In the genomic region with DNA sequence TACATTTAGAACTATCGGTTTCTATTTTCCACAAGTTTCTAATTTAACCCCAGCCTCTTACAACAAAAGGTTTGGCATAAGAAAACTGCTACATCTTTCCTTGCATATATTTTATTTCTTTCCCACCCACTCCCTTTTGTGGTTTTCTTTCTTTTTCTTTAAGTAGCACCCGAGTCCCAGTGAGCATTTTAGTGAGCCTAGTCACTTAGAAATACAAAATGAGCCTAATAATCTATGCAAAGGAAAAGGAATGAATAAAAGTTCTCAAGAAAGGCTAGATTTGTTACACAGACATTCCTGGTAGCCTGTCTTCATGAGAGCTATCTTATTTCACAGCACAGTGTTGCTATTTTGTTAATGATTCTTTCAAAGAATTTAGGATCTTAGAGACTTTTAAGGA, we compare ENCODE assay signal across 18 mouse cellular contexts. TPM values are rescaled to one million over a fixed set of nuclear protein-coding genes. Genes with fewer than 3 reads are reported as not detected.
DNase-seq lines count a peak whose midpoint lies in the region; ATAC-seq lines count a peak whose summit lies in the region.
"Had no signal": no experiment of that assay in that cellular context is flagged by ENCODE, and none has a peak within 500 bp of the region (broad histone marks: within the 10 kb centered on the region; RNA-seq: fewer than 3 reads in every experiment).

No protein-coding gene starts in this region.

- 39% methylated on average over 2 of the region's 2 CpGs for WGBS in midbrain, embryonic 13.5 days
- 70% methylated on average over 2 of the region's 2 CpGs for WGBS in midbrain, embryonic 10.5 days
- WGBS in forebrain, embryonic 12.5 days, result 26% methylated on average over 2 of the region's 2 CpGs
- 30% methylated on average over 2 of the region's 2 CpGs for WGBS in hindbrain, embryonic 16.5 days
- whole genome bisulfite sequencing in heart, embryonic 12.5 days, result 69% methylated on average over 2 of the region's 2 CpGs
- 61% methylated on average over 2 of the region's 2 CpGs for WGBS in heart, embryonic 11.5 days (ENCODE audit: insufficient replicate concordance)

- no peak overlapping the region; the same call in 1 of the 2 replicates for H3K9ac ChIP-seq in midbrain, embryonic 13.5 days (replicated peaks)
- no peak overlapping the region for H3K9ac ChIP-seq in forebrain, embryonic 12.5 days
- H3K9ac ChIP-seq in hindbrain, embryonic 16.5 days (ENCODE audit: low read depth, low read length), result no peak overlapping the region
- H3K9ac ChIP-seq in heart, embryonic 12.5 days, result no peak overlapping the region
- H3K9ac ChIP-seq in heart, embryonic 11.5 days (ENCODE audit: low read depth, low read length), result no peak overlapping the region
- H3K9ac ChIP-seq: heart, embryonic 13.5 days; liver, embryonic 13.5 days; lung, embryonic 15.5 days; stomach, embryonic 15.5 days had no signal

- no peaks in the 10 kb centered on the region for H3K9me3 ChIP-seq in midbrain, embryonic 13.5 days
- H3K9me3 ChIP-seq in midbrain, embryonic 10.5 days (replicated peaks), result no peaks in the 10 kb centered on the region
- no peaks in the 10 kb centered on the region for H3K9me3 ChIP-seq in forebrain, embryonic 12.5 days
- H3K9me3 ChIP-seq in hindbrain, embryonic 16.5 days (ENCODE audit: control insufficient read depth, low read length), result no peaks in the 10 kb centered on the region
- no peaks in the 10 kb centered on the region for H3K9me3 ChIP-seq in heart, embryonic 12.5 days (replicated peaks)
- H3K9me3 ChIP-seq in heart, embryonic 11.5 days (replicated peaks; ENCODE audit: control insufficient read depth, low read length), result no peaks in the 10 kb centered on the region
- H3K9me3 ChIP-seq: heart, embryonic 13.5 days; liver, embryonic 13.5 days; lung, embryonic 15.5 days; stomach, embryonic 15.5 days had no signal

- peak overlapping the region; percentile 42 for H3K4me2 ChIP-seq in midbrain, embryonic 13.5 days (replicated peaks)
- H3K4me2 ChIP-seq in forebrain, embryonic 12.5 days, result peak overlapping the region; percentile 34; the same call in 1 of the 2 replicates
- H3K4me2 ChIP-seq in hindbrain, embryonic 16.5 days (ENCODE audit: low read length), result peak overlapping the region; percentile 55
- no peak overlapping the region for H3K4me2 ChIP-seq in heart, embryonic 12.5 days
- H3K4me2 ChIP-seq in heart, embryonic 11.5 days, result no peak overlapping the region
- H3K4me2 ChIP-seq: heart, embryonic 13.5 days; liver, embryonic 13.5 days; lung, embryonic 15.5 days; stomach, embryonic 15.5 days had no signal

- H3K27me3 ChIP-seq in midbrain, embryonic 13.5 days, result no peaks in the 10 kb centered on the region
- H3K27me3 ChIP-seq in midbrain, embryonic 10.5 days (ENCODE audit: low read depth, poor library complexity, severe bottlenecking), result peaks cover 37% of the 10 kb centered on the region
- no peaks in the 10 kb centered on the region for H3K27me3 ChIP-seq in forebrain, embryonic 12.5 days
- H3K27me3 ChIP-seq in hindbrain, embryonic 16.5 days (replicated peaks; ENCODE audit: control insufficient read depth, insufficient read depth, low read length), result no peaks in the 10 kb centered on the region
- peaks cover 20% of the 10 kb centered on the region for H3K27me3 ChIP-seq in heart, embryonic 12.5 days (replicated peaks)
- H3K27me3 ChIP-seq in heart, embryonic 11.5 days (ENCODE audit: control insufficient read depth, insufficient read depth, low read length), result peaks cover 18% of the 10 kb centered on the region

- no peak for ATAC-seq in midbrain, embryonic 13.5 days
- peak; percentile 7; the same call in 1 of the 2 replicates for ATAC-seq in forebrain, embryonic 12.5 days (ENCODE audit: low FRiP score)
- no peak for ATAC-seq in hindbrain, embryonic 16.5 days
- no peak for ATAC-seq in heart, embryonic 12.5 days (ENCODE audit: insufficient number of reproducible peaks, low FRiP score)
- no peak for ATAC-seq in megakaryocyte-erythroid progenitor cell, adult 5-6 weeks (replicated peaks; ENCODE audit: low FRiP score, low TSS enrichment, poor library complexity, severe bottlenecking)
- ATAC-seq in heart, embryonic 11.5 days (replicated peaks; ENCODE audit: insufficient number of reproducible peaks, low FRiP score, low TSS enrichment), result no peak
- ATAC-seq: intestine, postnatal 0 days had no signal

- peak overlapping the region; percentile 29 for H3K4me3 ChIP-seq in midbrain, embryonic 13.5 days (replicated peaks)
- no peak overlapping the region for H3K4me3 ChIP-seq in midbrain, embryonic 10.5 days
- 0 out of 2 replicates have a peak overlapping the region, but pooled peaks have one; percentile 5 for H3K4me3 ChIP-seq in forebrain, embryonic 12.5 days (replicated peaks)
- H3K4me3 ChIP-seq in hindbrain, embryonic 16.5 days (ENCODE audit: low read length), result peak overlapping the region; percentile 18
- no peak overlapping the region for H3K4me3 ChIP-seq in heart, embryonic 12.5 days
- H3K4me3 ChIP-seq in heart, embryonic 11.5 days (ENCODE audit: low read depth, low read length), result no peak overlapping the region
- H3K4me3 ChIP-seq: heart, embryonic 13.5 days; liver, embryonic 13.5 days; lung, embryonic 15.5 days; megakaryocyte, embryonic 14.5 days; stomach, embryonic 15.5 days had no signal

- H3K36me3 ChIP-seq in midbrain, embryonic 13.5 days, result no peaks in the 10 kb centered on the region
- no peaks in the 10 kb centered on the region for H3K36me3 ChIP-seq in midbrain, embryonic 10.5 days
- H3K36me3 ChIP-seq in forebrain, embryonic 12.5 days (replicated peaks), result no peaks in the 10 kb centered on the region
- H3K36me3 ChIP-seq in hindbrain, embryonic 16.5 days (ENCODE audit: control insufficient read depth, insufficient read depth, low read length), result no peaks in the 10 kb centered on the region
- H3K36me3 ChIP-seq in heart, embryonic 12.5 days, result no peaks in the 10 kb centered on the region
- no peaks in the 10 kb centered on the region for H3K36me3 ChIP-seq in heart, embryonic 11.5 days (ENCODE audit: control insufficient read depth, insufficient read depth, low read length)
- H3K36me3 ChIP-seq: G1E; heart, embryonic 13.5 days; liver, embryonic 13.5 days; lung, embryonic 15.5 days; stomach, embryonic 15.5 days had no signal

- H3K4me1 ChIP-seq in midbrain, embryonic 13.5 days (replicated peaks), result peaks cover 36% of the 10 kb centered on the region
- H3K4me1 ChIP-seq in midbrain, embryonic 10.5 days, result peaks cover 21% of the 10 kb centered on the region
- peaks cover 18% of the 10 kb centered on the region; the same call in 1 of the 2 replicates for H3K4me1 ChIP-seq in forebrain, embryonic 12.5 days
- H3K4me1 ChIP-seq in hindbrain, embryonic 16.5 days (ENCODE audit: control insufficient read depth, insufficient read depth, low read depth, low read length), result peaks cover 10% of the 10 kb centered on the region
- peaks cover 8% of the 10 kb centered on the region for H3K4me1 ChIP-seq in heart, embryonic 12.5 days (replicated peaks)
- H3K4me1 ChIP-seq in heart, embryonic 11.5 days (ENCODE audit: control insufficient read depth, insufficient read depth, low read length), result peaks cover 7% of the 10 kb centered on the region; the same call in 1 of the 2 replicates

- DNase-seq in midbrain, embryonic 10.5 days (ENCODE audit: low spot score), result no peak
- DNase-seq: adrenal gland, postnatal 36 days; cerebellum, adult 9-10 months; gastrocnemius, postnatal 25 days; heart, postnatal 4 days; liver, embryonic 13.5 days had no signal

- H3K27ac ChIP-seq in midbrain, embryonic 13.5 days, result no peak overlapping the region
- no peak overlapping the region for H3K27ac ChIP-seq in midbrain, embryonic 10.5 days (replicated peaks)
- H3K27ac ChIP-seq in forebrain, embryonic 12.5 days, result peak overlapping the region; percentile 46; the same call in 1 of the 2 replicates
- no peak overlapping the region; the same call in 1 of the 2 replicates for H3K27ac ChIP-seq in hindbrain, embryonic 16.5 days (ENCODE audit: low read depth, low read length)
- H3K27ac ChIP-seq in heart, embryonic 12.5 days (ENCODE audit: poor library complexity, severe bottlenecking), result no peak overlapping the region
- no peak overlapping the region for H3K27ac ChIP-seq in heart, embryonic 11.5 days (ENCODE audit: low read depth, low read length)
- H3K27ac ChIP-seq: heart, embryonic 13.5 days; liver, embryonic 13.5 days; lung, embryonic 15.5 days; stomach, embryonic 15.5 days had no signal

RNA-seq across cellular contexts. Expression of a gene that starts 7.3 kb away (rescaled TPM):
- 14.6 and 15.6 TPM in 2 replicates for polyA plus RNA-seq in midbrain, embryonic 13.5 days (2015; fragmentation: Nextera tagmentation; extraction: Ambion mirVana)
- polyA plus RNA-seq in midbrain, embryonic 10.5 days (2016; fragmentation: Nextera tagmentation; extraction: Ambion mirVana), result 0.75 and 1.8 TPM in 2 replicates
- polyA plus RNA-seq in forebrain, embryonic 12.5 days (2016; fragmentation: Nextera tagmentation; extraction: Ambion mirVana), result 7.7 and 10.9 TPM in 2 replicates
- polyA plus RNA-seq in hindbrain, embryonic 16.5 days (2015; fragmentation: Nextera tagmentation; extraction: Ambion mirVana), result 18.9 and 19.0 TPM in 2 replicates
- polyA plus RNA-seq in heart, embryonic 12.5 days (2016; fragmentation: Nextera tagmentation; extraction: Ambion mirVana), result 0.24 and 0.31 TPM in 2 replicates
- total RNA-seq in megakaryocyte-erythroid progenitor cell, adult 5-6 weeks (2014; fragmentation: Nextera tagmentation), result not detected in 2 replicates
- 0.11 TPM in 1 of 2 replicates, not detected in the other for total RNA-seq in megakaryocyte-erythroid progenitor cell, adult 5-6 weeks (2017)
- 0.43 and 0.76 TPM in 2 replicates for polyA plus RNA-seq in heart, embryonic 11.5 days (2014; fragmentation: Nextera tagmentation; extraction: Ambion mirVana)
- polyA plus RNA-seq: G1E had no signal

Comparison
In these comparisons a context has a peak if more than half of its experiments do, and no peak if none do; other contexts are left out.
1. H3K4me3 ChIP-seq: peak in midbrain, embryonic 13.5 days (single experiment), forebrain, embryonic 12.5 days (single experiment) and hindbrain, embryonic 16.5 days (single experiment); none in midbrain, embryonic 10.5 days (single experiment), heart, embryonic 12.5 days (single experiment) and heart, embryonic 11.5 days (single experiment).
2. H3K4me2 ChIP-seq: peak in midbrain, embryonic 13.5 days (single experiment), forebrain, embryonic 12.5 days (single experiment) and hindbrain, embryonic 16.5 days (single experiment); none in heart, embryonic 12.5 days (single experiment) and heart, embryonic 11.5 days (single experiment).